Mouse (Mus musculus): ENCODE measurements around the gene Ift122.
"Not testable (repeated sequence)": the region's sequence is repeated elsewhere in the genome, so short reads cannot be mapped to it uniquely, and the experiment has no call there.

DNA sequence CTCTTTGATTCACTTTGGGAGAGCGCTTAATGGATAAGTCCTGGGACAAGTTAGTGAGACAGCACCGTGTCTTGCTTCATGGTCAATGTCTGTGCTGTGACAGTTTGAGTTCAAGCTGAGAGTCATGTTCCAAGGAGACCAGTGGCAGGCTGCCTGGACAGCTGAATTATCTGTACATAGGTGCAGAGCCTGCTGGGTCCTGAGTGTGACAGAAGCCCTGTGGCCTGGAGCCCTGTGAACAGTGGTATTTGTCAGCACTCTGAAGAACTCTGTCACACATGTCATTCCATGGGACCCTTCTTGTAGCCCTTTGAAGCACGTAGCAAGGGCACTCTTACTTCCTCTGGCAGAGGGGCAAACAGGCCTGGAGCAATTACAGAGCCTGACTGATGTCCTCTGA is 13.9 kb downstream of the Ift122 start:
- TF ChIP-seq CTCF (IDR thresholded peaks at IDR 0.05; ENCODE audit: extremely low read depth, insufficient read depth, insufficient read length, insufficient replicate concordance); POLR2A (IDR thresholded peaks at IDR 0.05; ENCODE audit: low read depth, low read length): not testable (repeated sequence)
